Mouse (Mus musculus): ENCODE measurements around the gene Lama5. TPM values are rescaled to one million over a fixed set of nuclear protein-coding genes. Genes with fewer than 3 reads are reported as not detected.

The Lama5 gene
- polyA plus RNA-seq, 1 experiment from 2014 or later, result 2.6 TPM

GRCm38 (mm10) chr2:180127675-180128074 lies 98.0 kb downstream of the Lama5 start:
- H3K4me2 ChIP-seq (ENCODE audit: low read length), result no peak overlapping the region
- no peak overlapping the region for H3K27ac ChIP-seq (ENCODE audit: low read length)
- no peak for ATAC-seq
- no peaks in the 10 kb centered on the region for H3K27me3 ChIP-seq (ENCODE audit: control insufficient read depth, insufficient read depth, low read depth, low read length)
- 0 out of 2 replicates have a peak, but pooled peaks cover 4% of the 10 kb centered on the region for H3K4me1 ChIP-seq (ENCODE audit: control insufficient read depth, insufficient read depth, low read length)
- H3K9ac ChIP-seq (ENCODE audit: low read depth, low read length), result no peak overlapping the region
- 83% methylated on average over 1 of the region's 1 CpGs for WGBS
- no peak overlapping the region for H3K4me3 ChIP-seq (ENCODE audit: low read depth, low read length)
- no peaks in the 10 kb centered on the region for H3K9me3 ChIP-seq (replicated peaks; ENCODE audit: control insufficient read depth, low read length, poor library complexity, severe bottlenecking)
- H3K36me3 ChIP-seq (ENCODE audit: control insufficient read depth, insufficient read depth, low read length), result no peaks in the 10 kb centered on the region

Small RNA genes within 50 kb of the gene (microRNA-seq; reads per million reads assigned to microRNA genes)
- gene Mir3091 (not detected), gene Mir7005 (not detected)

Other genes starting within 250 kb of the Lama5 start
- gene Taf4, start 249.2 kb downstream of the Lama5 start, polyA plus RNA-seq (2015; fragmentation: Nextera tagmentation; extraction: Ambion mirVana), result 3.1 and 3.6 TPM in 2 replicates
- gene Lsm14b, start 200.9 kb downstream of the Lama5 start, polyA plus RNA-seq (2015; fragmentation: Nextera tagmentation; extraction: Ambion mirVana), result 21.0 and 22.4 TPM in 2 replicates
- 504 and 541 TPM in 2 replicates for gene Psma7, start 183.4 kb downstream of the Lama5 start, polyA plus RNA-seq (2015; fragmentation: Nextera tagmentation; extraction: Ambion mirVana)
- 70.4 and 74.3 TPM in 2 replicates for gene Ss18l1, start 183.3 kb downstream of the Lama5 start, polyA plus RNA-seq (2015; fragmentation: Nextera tagmentation; extraction: Ambion mirVana)
- 34.9 and 35.7 TPM in 2 replicates for gene Mtg2, start 155.3 kb downstream of the Lama5 start, polyA plus RNA-seq (2015; fragmentation: Nextera tagmentation; extraction: Ambion mirVana)
- gene Hrh3, start 121.4 kb downstream of the Lama5 start, polyA plus RNA-seq (2015; fragmentation: Nextera tagmentation; extraction: Ambion mirVana), result 3.3 TPM in 2 replicates
- 75.5 and 76.1 TPM in 2 replicates for gene Osbpl2, start 106.6 kb downstream of the Lama5 start, polyA plus RNA-seq (2015; fragmentation: Nextera tagmentation; extraction: Ambion mirVana)
- gene Adrm1, start 54.4 kb downstream of the Lama5 start, polyA plus RNA-seq (2015; fragmentation: Nextera tagmentation; extraction: Ambion mirVana), result 201 and 206 TPM in 2 replicates
- gene Rps21, start 31.5 kb upstream of the Lama5 start, polyA plus RNA-seq (2015; fragmentation: Nextera tagmentation; extraction: Ambion mirVana), result 295 and 298 TPM in 2 replicates
- 24.2 and 25.6 TPM in 2 replicates for gene Cables2, start 47.6 kb upstream of the Lama5 start, polyA plus RNA-seq (2015; fragmentation: Nextera tagmentation; extraction: Ambion mirVana)
- not detected in 2 replicates for gene Rbbp8nl, start 64.0 kb upstream of the Lama5 start, polyA plus RNA-seq (2015; fragmentation: Nextera tagmentation; extraction: Ambion mirVana)
- not detected in 2 replicates for gene Gata5, start 108.8 kb upstream of the Lama5 start, polyA plus RNA-seq (2015; fragmentation: Nextera tagmentation; extraction: Ambion mirVana)
- gene Slco4a1, start 230.4 kb upstream of the Lama5 start, polyA plus RNA-seq (2015; fragmentation: Nextera tagmentation; extraction: Ambion mirVana), result 1.7 and 2.4 TPM in 2 replicates